Mouse (Mus musculus) CH12.LX (cell line): ENCODE results near the gene Vav2. TPM values are rescaled to one million over a fixed set of nuclear protein-coding genes. Genes with fewer than 3 reads are reported as not detected.

Experiments
- DNase-seq: peaks from one replicate; pipeline ENCODE4 v3.0.0-alpha.2; 2013; ENCODE audit errors: extremely low read depth
- H3K27ac ChIP-seq: 2 replicates; pipeline ENCODE4 v1.5.1; 2012; ENCODE audit warnings: low read depth, mild to moderate bottlenecking, control low read depth, moderate library complexity; ENCODE audit not compliant: insufficient read depth
- H3K27me3 ChIP-seq: replicated peaks from 2 replicates; pipeline ENCODE3; 2012; ENCODE audit warnings: inconsistent platforms
- H3K36me3 ChIP-seq, 2 experiments: replicated peaks in 1 of 2; 2 replicates each; pipeline versions ENCODE3 to v1.6.1; 2012; ENCODE audit warnings: inconsistent platforms in 1 of 2, low read length in 1 of 2, mild to moderate bottlenecking in 1 of 2, mixed read lengths in 1 of 2, moderate library complexity in 1 of 2; ENCODE audit not compliant: control insufficient read depth in 1 of 2, insufficient read depth in 1 of 2
- H3K4me1 ChIP-seq, 2 experiments: 2 replicates each; pipeline ENCODE4 v1.6.1; 2012; ENCODE audit warnings: inconsistent platforms in 1 of 2, moderate library complexity in 1 of 2; ENCODE audit not compliant: insufficient read depth in 2 of 2, control insufficient read depth in 1 of 2
- H3K4me2 ChIP-seq: 2 replicates; pipeline ENCODE4 v1.6.1; 2012; ENCODE audit warnings: low read depth, mild to moderate bottlenecking, control low read depth; ENCODE audit not compliant: poor library complexity, insufficient read depth, severe bottlenecking
- H3K4me3 ChIP-seq, 3 experiments: fragments of 150-350 bp in 1 of 3; sonication (generic) in 1 of 3; replicated peaks in 1 of 3; 2 replicates each; pipeline versions ENCODE3 to v1.5.1; 2011 to 2012; ENCODE audit warnings: low read depth in 2 of 3, low read length in 2 of 3, mild to moderate bottlenecking in 2 of 3, moderate library complexity in 2 of 3, control low read depth in 1 of 3, improper control_type of control experiment in 1 of 3, inconsistent platforms in 1 of 3, mixed read lengths in 1 of 3; ENCODE audit not compliant: poor library complexity in 1 of 3
- H3K79me2 ChIP-seq: replicated peaks from 2 replicates; pipeline ENCODE4 v1.6.1; 2012; ENCODE audit warnings: mild to moderate bottlenecking, moderate library complexity; ENCODE audit not compliant: control insufficient read depth, poor library complexity, insufficient read depth, severe bottlenecking; ENCODE audit errors: extremely low read depth
- H3K9ac ChIP-seq: 2 replicates; pipeline ENCODE4 v1.6.1; 2012; ENCODE audit warnings: low read depth, mild to moderate bottlenecking, control low read depth, moderate library complexity; ENCODE audit not compliant: insufficient read depth
- H3K9me3 ChIP-seq: replicated peaks from 2 replicates; pipeline ENCODE3; 2012; ENCODE audit warnings: low read length, inconsistent platforms, mixed read lengths
- E2F4 ChIP-seq: IDR thresholded peaks from 2 replicates; pipeline ENCODE4 v1.6.1; 2011; ENCODE audit warnings: low read depth, low read length, improper control_type of control experiment; ENCODE audit not compliant: insufficient replicate concordance
- EP300 ChIP-seq: IDR thresholded peaks from 2 replicates; pipeline ENCODE4 v1.6.1; 2011; ENCODE audit warnings: low read length, improper control_type of control experiment
- ETS1 ChIP-seq: conservative IDR thresholded peaks from 2 replicates; pipeline ENCODE4 v1.6.1; 2012; ENCODE audit warnings: low read depth, mild to moderate bottlenecking, inconsistent platforms, low read length, improper control_type of control experiment, moderate library complexity
- IRF4 ChIP-seq: IDR thresholded peaks from 2 replicates; pipeline ENCODE4 v1.6.1; 2014; ENCODE audit warnings: low read depth, mild to moderate bottlenecking, inconsistent platforms, low read length, improper control_type of control experiment
- JUN ChIP-seq: IDR thresholded peaks from 2 replicates; pipeline ENCODE4 v1.6.1; 2011; ENCODE audit warnings: low read depth, mild to moderate bottlenecking, low read length, improper control_type of control experiment, moderate library complexity; ENCODE audit not compliant: insufficient read depth
- JUND ChIP-seq: conservative IDR thresholded peaks from 2 replicates; pipeline ENCODE4 v1.6.1; 2011; ENCODE audit warnings: low read depth, low read length, improper control_type of control experiment
- NRF1 ChIP-seq: IDR thresholded peaks from 2 replicates; pipeline ENCODE4 v1.6.1; 2014; ENCODE audit warnings: low read depth, mild to moderate bottlenecking, inconsistent platforms, low read length, improper control_type of control experiment, moderate library complexity
- PAX5 ChIP-seq: IDR thresholded peaks from 2 replicates; pipeline ENCODE4 v1.6.1; 2012; ENCODE audit warnings: low read length, inconsistent platforms, mixed read lengths
- POLR2AphosphoS2 ChIP-seq: IDR thresholded peaks from 2 replicates; pipeline ENCODE4 v1.6.1; 2011; ENCODE audit warnings: low read depth, low read length, improper control_type of control experiment
- RCOR1 ChIP-seq: conservative IDR thresholded peaks from 2 replicates; pipeline ENCODE4 v1.6.1; 2012; ENCODE audit warnings: low read depth, mild to moderate bottlenecking, inconsistent platforms, low read length, improper control_type of control experiment
- SIN3A ChIP-seq: IDR thresholded peaks from 2 replicates; pipeline ENCODE4 v1.6.1; 2012; ENCODE audit warnings: low read length, improper control_type of control experiment, inconsistent platforms
- UBTF ChIP-seq: IDR thresholded peaks from 2 replicates; pipeline ENCODE4 v1.6.1; 2012; ENCODE audit warnings: low read depth, mild to moderate bottlenecking, inconsistent platforms, low read length, improper control_type of control experiment, moderate library complexity
- USF2 ChIP-seq: conservative IDR thresholded peaks from 2 replicates; pipeline ENCODE4 v1.6.1; 2011; ENCODE audit warnings: low read depth, low read length, improper control_type of control experiment
- ZC3H11A ChIP-seq: IDR thresholded peaks from 2 replicates; pipeline ENCODE4 v1.6.1; 2012; ENCODE audit warnings: low read depth, mild to moderate bottlenecking, inconsistent platforms, low read length, improper control_type of control experiment
- ZNF384 ChIP-seq: IDR thresholded peaks from 2 replicates; pipeline ENCODE4 v1.6.1; 2012; ENCODE audit warnings: low read depth, low read length, improper control_type of control experiment, inconsistent platforms
- dilution Hi-C: fragments of 300-500 bp; cut with MboI; formaldehyde crosslinking; loops from 2 replicates; pipeline ENCODE4 v1.14.3; 2020; ENCODE audit warnings: low sequenced_read_pairs; ENCODE audit not compliant: extremely low pct_unique_long_range_greater_than_20kb, extremely low pct_ligation_motif_present
- in situ Hi-C: fragments of 300-500 bp; cut with MboI; formaldehyde crosslinking; loops from 3 replicates; pipeline ENCODE4 v1.14.3; 2019; ENCODE audit warnings: low sequenced_read_pairs, low pct_ligation_motif_present, low pct_unique_long_range_greater_than_20kb, mixed read lengths
- polyA plus RNA-seq: library from polyadenylated mRNA; unstranded; fragments of >175 nt; gene quantifications from 2 replicates; pipeline ENCODE4 v1.2.1, GENCODE M21; 2012; ENCODE audit warnings: low read depth; ENCODE audit not compliant: insufficient read length
- total RNA-seq, 2 experiments: library from RNA; depleted of rRNA; stranded (reverse); fragments of 300-350 nt in 1 of 2; fragments of >200 nt in 1 of 2; gene quantifications; 2 replicates each; pipeline ENCODE4 v1.2.3; 2012 to 2014

Vav2 gene
- total and polyA plus RNA-seq, 3 experiments: 31.5 to 46.8 (median 46.6) TPM

DNA sequence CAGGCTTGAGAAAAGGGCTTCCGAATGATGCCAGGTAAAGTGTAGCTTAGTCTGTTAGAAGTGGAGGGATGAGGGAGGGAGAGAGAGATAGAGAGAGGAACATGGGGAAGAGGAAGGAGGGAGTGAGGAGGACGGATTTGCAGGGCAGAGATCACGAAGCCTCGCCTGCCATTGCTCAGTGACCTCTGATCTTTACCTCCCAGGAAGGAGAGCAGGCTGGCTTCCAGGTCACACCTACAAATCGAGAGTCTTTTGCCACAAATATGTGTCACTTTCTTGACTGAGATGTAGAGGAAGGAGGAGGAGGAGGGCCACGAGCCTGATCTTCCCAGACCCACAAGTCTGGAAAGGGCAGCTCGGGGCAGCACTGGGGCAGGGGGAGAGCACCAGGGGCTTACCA, 142.4 kb downstream of the Vav2 start:
- in situ Hi-C loops: loop anchor here (5.0 to 25.0 kb wide), 2 partner anchors 138 to 453 kb away; no protein-coding TSS in a partner anchor
- dilution Hi-C loops: no loop called here
- no peak overlapping the region for H3K9ac ChIP-seq

GRCm38 (mm10) chr2:27281771-27282170, 145.1 kb downstream of the Vav2 start:
- TF ChIP-seq USF2 (no peak), ZNF384 (no peak)
- Histone ChIP-seq H3K36me3 (peaks cover 93 to 98% of the 10 kb centered on the region in 2 experiments), H3K4me1 (no peaks in the 10 kb centered on the region), H3K27me3 (no peaks in the 10 kb centered on the region), H3K4me2 (no peak overlapping the region), H3K27ac (no peak overlapping the region), H3K9me3 (no peaks in the 10 kb centered on the region), H3K9ac (no peak overlapping the region), H3K79me2 (no peaks in the 10 kb centered on the region), H3K4me3 (no peak overlapping the region)
- no peak for DNase-seq
- dilution Hi-C loops (no loop called here), in situ Hi-C loops (loop anchor here (5.0 to 25.0 kb wide), 2 partner anchors 141 to 456 kb away; no protein-coding TSS in a partner anchor)

More for the DNA sequence above, 142.4 kb downstream of the Vav2 start:
- Histone ChIP-seq H3K79me2 (no peaks in the 10 kb centered on the region), H3K36me3 (peaks cover 90 to 97% of the 10 kb centered on the region in 2 experiments), H3K27ac (no peak overlapping the region), H3K4me2 (no peak overlapping the region), H3K9me3 (no peaks in the 10 kb centered on the region), H3K27me3 (no peaks in the 10 kb centered on the region), H3K4me3 (no peak overlapping the region), H3K4me1 (peaks cover 0 to 9% of the 10 kb centered on the region in 2 experiments; a peak in 3 of 4 replicates)
- no peak for DNase-seq
- TF ChIP-seq EP300: no peak
- no peak for TF ChIP-seq IRF4
- TF ChIP-seq RCOR1: no peak
- TF ChIP-seq NRF1: no peak
- no peak for TF ChIP-seq JUN
- TF ChIP-seq ETS1: no peak
- TF ChIP-seq JUND: no peak
- TF ChIP-seq POLR2AphosphoS2: no peak
- TF ChIP-seq E2F4: no peak
- TF ChIP-seq SIN3A: no peak
- TF ChIP-seq ZC3H11A: no peak
- no peak for TF ChIP-seq PAX5
- no peak for TF ChIP-seq UBTF
